Mouse (Mus musculus) lung, postnatal 14 days (tissue): ENCODE data around the gene Fbxl22.

Experiments used
- DNase-seq: peaks from one replicate; pipeline ENCODE4 v3.0.0; 2021

Gene Fbxl22

DNA sequence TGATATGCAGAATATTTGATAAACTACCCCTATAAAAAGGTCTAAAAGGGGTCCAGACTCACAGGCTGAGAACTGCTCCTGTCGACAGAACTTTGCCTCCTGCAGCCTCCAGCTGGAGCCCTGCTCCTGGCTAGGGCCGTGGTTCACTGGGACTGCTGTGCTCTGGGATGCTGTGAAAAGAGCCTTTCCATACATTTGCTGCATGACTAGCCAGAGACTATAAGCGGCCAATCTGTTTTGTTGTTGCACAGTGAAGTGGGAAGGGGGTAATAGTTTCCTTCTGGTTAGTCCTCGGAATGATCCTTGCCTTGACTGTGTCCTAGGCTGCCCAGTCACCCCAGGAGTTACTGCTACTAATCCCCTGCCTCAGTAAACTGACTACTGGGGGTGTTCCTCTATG lies 8.4 kb downstream of the Fbxl22 start:
- DNase-seq = no peak

GRCm38 (mm10) chr9:66505141-66505917 lies 9.1 kb downstream of the Fbxl22 start:
- DNase-seq = no peak

GRCm38 (mm10) chr9:66504518-66504917 lies 9.9 kb downstream of the Fbxl22 start:
- no peak for DNase-seq

DNA sequence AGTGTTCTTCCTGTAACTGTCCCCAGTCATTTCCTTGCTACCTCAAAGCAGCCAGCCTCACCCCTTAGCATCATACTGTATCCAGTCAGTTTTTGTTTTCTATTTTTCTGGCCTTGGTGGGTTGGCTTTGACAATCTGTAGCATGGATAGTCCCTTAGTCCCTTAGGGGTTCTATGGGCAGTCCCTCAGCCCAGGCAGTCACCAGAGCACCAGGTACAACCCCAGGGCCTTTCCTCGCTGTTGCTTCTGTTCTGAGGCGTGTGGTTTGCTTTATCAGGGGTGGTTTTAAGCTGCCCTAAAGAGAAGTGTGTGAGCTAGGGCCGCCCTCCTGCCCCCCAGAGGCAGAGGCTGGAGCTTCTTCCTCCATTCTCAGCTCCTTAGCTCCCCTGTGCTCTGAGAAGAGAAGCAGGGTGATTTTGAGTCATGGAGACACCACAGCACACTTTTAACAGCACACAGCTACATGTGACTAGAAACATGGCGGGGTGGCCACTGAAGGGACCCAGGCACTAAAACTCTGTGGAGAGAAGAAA lies 10.4 kb downstream of the Fbxl22 start:
- no peak for DNase-seq

- no peak for DNase-seq
Observed at GRCm38 (mm10) chr9:66501248-66501647, 13.1 kb downstream of the Fbxl22 start.

DNA sequence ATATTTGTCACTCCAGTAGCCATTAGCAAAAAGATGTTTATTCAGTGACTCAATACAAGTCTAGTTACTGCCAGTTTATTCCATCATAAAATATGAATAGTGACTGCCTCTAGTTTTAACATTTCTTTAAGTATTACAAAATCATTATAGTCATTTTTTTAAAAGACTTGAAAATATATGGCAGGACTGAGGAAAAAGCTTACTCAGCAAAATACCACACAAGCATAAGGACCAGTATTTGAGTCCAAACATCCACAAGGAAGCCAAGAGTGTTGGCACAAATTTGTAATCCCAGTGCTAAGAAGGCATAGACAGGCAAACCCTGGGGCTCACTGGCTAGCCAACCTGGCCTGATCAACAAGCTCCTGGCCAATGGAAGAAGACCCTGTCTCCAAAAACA lies 20.4 kb downstream of the Fbxl22 start:
- no peak for DNase-seq

DNA sequence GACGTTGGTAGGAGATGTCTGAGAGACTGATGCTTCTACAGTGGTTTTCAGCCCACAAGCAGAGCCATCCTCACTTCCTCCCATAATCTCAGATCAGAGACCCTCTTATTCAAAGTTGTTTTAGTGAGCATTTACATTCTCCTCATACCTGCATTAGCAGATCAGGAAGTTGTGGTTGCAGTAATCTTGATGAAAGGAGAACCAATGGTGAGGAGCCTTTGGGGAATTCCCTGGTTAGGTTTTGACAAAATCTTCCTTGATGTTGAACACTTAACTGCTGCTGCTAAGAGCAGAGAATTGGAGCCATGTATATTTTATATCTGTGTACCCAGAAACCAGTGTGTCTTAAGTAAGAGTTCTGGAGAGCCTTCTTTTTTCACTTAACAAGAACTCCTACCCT lies 22.0 kb downstream of the Fbxl22 start:
- no peak for DNase-seq

GRCm38 (mm10) chr9:66488786-66489185 lies 25.6 kb downstream of the Fbxl22 start:
- DNase-seq = no peak

- DNase-seq = no peak
Observed at GRCm38 (mm10) chr9:66483429-66483828, 31.0 kb downstream of the Fbxl22 start.

DNA sequence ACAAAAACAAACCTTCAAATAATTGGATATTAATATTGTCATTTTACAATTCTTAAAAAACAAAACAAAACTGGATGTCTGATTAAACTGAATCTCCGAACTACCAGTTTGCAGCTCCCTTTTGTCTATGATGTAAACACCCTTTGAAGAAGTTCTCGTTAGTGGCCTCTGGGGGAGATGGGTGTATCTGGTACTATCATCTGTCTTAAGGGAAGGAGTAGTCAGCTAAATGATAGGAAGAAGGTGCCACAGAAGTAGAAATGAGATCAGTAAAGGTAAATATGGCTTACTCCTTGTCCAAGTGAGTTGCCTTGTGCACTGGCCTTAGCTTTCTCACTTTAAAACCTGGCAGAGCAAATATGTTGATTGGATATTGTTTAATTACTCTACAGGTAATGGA lies 36.6 kb downstream of the Fbxl22 start:
- no peak for DNase-seq

DNA sequence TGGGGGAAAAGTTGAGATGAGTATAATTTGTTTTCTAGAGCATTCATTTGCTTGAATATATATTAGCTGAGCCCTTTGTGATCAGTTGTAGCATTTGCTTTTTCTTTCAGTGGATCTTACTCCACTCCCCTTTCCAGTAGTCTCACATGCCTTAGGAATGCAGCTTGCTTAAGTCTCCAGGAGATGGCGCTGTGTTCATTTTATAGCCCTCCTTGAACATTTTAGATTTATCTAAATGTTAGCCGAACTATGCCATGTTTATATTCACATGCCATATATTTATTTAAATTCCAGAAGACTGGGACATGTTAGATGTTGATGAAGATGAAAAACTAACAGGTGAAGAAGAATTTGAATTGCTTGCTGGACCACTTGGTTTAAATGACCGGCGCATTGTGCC lies 49.3 kb downstream of the Fbxl22 start:
- peak; percentile 37 for DNase-seq
